Mouse (Mus musculus) heart, embryonic 16.5 days (tissue): ENCODE results near the gene Espnl. TPM values are rescaled to one million over a fixed set of nuclear protein-coding genes. Genes with fewer than 3 reads are reported as not detected.

ENCODE experiments used
- ATAC-seq: fragments of 200-750 bp; cut with Nextera tagmentation; replicated peaks from 2 replicates; pipeline ENCODE4 v1.8.0; 2017; ENCODE audit warnings: moderate number of reproducible peaks; ENCODE audit not compliant: insufficient read depth, low FRiP score; ENCODE audit errors: extremely low read depth
- H3K27ac ChIP-seq: fragments of 300-500 bp; sonication (generic); 2 replicates; pipeline ENCODE4 v1.5.1; 2014; ENCODE audit warnings: mild to moderate bottlenecking, low read length, control low read depth, moderate library complexity
- H3K27me3 ChIP-seq: fragments of 300-500 bp; sonication (generic); 2 replicates; pipeline ENCODE4 v1.6.1; 2014; ENCODE audit warnings: low read length, mixed read lengths; ENCODE audit not compliant: control insufficient read depth, insufficient read depth
- H3K36me3 ChIP-seq: fragments of 300-500 bp; sonication (generic); 2 replicates; pipeline ENCODE4 v1.6.1; 2014; ENCODE audit not compliant: control insufficient read depth, insufficient read depth
- H3K4me1 ChIP-seq: fragments of 300-500 bp; sonication (generic); 2 replicates; pipeline ENCODE4 v1.6.1; 2014; ENCODE audit warnings: low read length, mixed read lengths; ENCODE audit not compliant: control insufficient read depth, insufficient read depth
- H3K4me2 ChIP-seq: fragments of 300-500 bp; sonication (generic); 2 replicates; pipeline ENCODE4 v1.6.1; 2014; ENCODE audit warnings: low read depth, mild to moderate bottlenecking, control low read depth, low read length
- H3K4me3 ChIP-seq: fragments of 300-500 bp; sonication (generic); 2 replicates; pipeline ENCODE4 v1.5.1; 2014; ENCODE audit warnings: mild to moderate bottlenecking, control low read depth, low read length
- H3K9ac ChIP-seq: fragments of 300-500 bp; sonication (generic); 2 replicates; pipeline ENCODE4 v1.6.1; 2014; ENCODE audit warnings: low read length, control low read depth
- H3K9me3 ChIP-seq: fragments of 300-500 bp; sonication (generic); replicated peaks from 2 replicates; pipeline ENCODE4 v1.6.1; 2016; ENCODE audit warnings: low read length; ENCODE audit not compliant: control insufficient read depth
- WGBS: fragments of 180-500 bp; shearing (Covaris S2); extraction: QIAGEN DNeasy Blood & Tissue Kit; methylation state at CpG from one replicate; pipeline ENCODE4 v1.1.7; 2014; 5-methylcytosine and 5-hydroxymethylcytosine counted together
- polyA plus RNA-seq: library from polyadenylated mRNA; unstranded; fragments of >200 nt; fragmentation: Nextera tagmentation; extraction: Ambion mirVana; gene quantifications from 2 replicates; pipeline ENCODE4 v1.2.1, GENCODE M21; 2015

The Espnl gene
- polyA plus RNA-seq, 1 experiment from 2014 or later: 0.07 TPM

DNA sequence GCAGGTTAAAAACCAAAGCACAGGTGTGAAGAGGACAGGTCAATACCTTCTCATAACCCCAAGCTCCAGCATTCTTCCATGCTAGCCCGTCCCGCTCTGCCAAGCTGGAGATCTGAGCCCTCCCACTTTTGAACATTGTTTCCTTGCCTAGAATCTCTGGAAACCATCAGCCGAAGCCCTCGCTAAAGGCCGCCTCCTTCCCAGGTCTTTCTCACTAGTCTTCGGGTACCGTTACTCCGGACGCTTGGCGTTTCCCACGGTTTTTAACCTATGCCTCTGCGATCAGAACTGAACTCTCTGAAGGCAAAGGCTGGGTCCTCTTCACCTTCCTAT is 76.0 kb downstream of the Espnl start:
- peak overlapping the region; percentile 93 for H3K4me3 ChIP-seq
- under 1% methylated on average over 12 of the region's 12 CpGs for WGBS
- peak overlapping the region; percentile 97 for H3K9ac ChIP-seq
- ATAC-seq: no peak
- peak overlapping the region; percentile 82 for H3K4me2 ChIP-seq
- H3K27me3 ChIP-seq: no peaks in the 10 kb centered on the region
- peak overlapping the region; percentile 89 for H3K27ac ChIP-seq
- no peaks in the 10 kb centered on the region for H3K9me3 ChIP-seq
- peaks cover 17% of the 10 kb centered on the region for H3K4me1 ChIP-seq
- H3K36me3 ChIP-seq: 0 out of 2 replicates have a peak, but pooled peaks cover 7% of the 10 kb centered on the region

Other genes with a start within 250 kb of the Espnl start
- gene Rbm44, start 177.0 kb upstream of the Espnl start, polyA plus RNA-seq: 3.2 TPM in 2 replicates
- 59.3 and 61.0 TPM in 2 replicates for gene Ramp1, start 142.3 kb upstream of the Espnl start, polyA plus RNA-seq
- 68.9 and 71.7 TPM in 2 replicates for gene Ube2f, start 71.8 kb upstream of the Espnl start, polyA plus RNA-seq
- 16.0 and 17.5 TPM in 2 replicates for gene Scly, start 23.7 kb upstream of the Espnl start, polyA plus RNA-seq
- 51.4 and 58.4 TPM in 2 replicates for gene Klhl30, start 28.9 kb downstream of the Espnl start, polyA plus RNA-seq
- gene Erfe, start 44.4 kb downstream of the Espnl start, polyA plus RNA-seq: 1.3 and 1.5 TPM in 2 replicates
- 112 and 113 TPM in 2 replicates for gene Ilkap, start 76.7 kb downstream of the Espnl start, polyA plus RNA-seq
- 105 and 117 TPM in 2 replicates for gene Hes6, start 92.0 kb downstream of the Espnl start, polyA plus RNA-seq
- gene Per2, start 137.2 kb downstream of the Espnl start, polyA plus RNA-seq: 4.9 and 6.2 TPM in 2 replicates
- gene Traf3ip1, start 172.6 kb downstream of the Espnl start, polyA plus RNA-seq: 5.5 and 5.7 TPM in 2 replicates
- 5.5 and 5.6 TPM in 2 replicates for gene Asb1, start 218.5 kb downstream of the Espnl start, polyA plus RNA-seq